Mouse (Mus musculus): Measurements from ENCODE around the gene Fstl4.

Gene Fstl4

GRCm38 (mm10) chr11:52910788-52911187 is 146.4 kb downstream of the Fstl4 start:
- in situ Hi-C loops (cut with MboI, MseI): no loop called here

- in situ Hi-C loops (cut with MboI, MseI): no loop called here
Measured at GRCm38 (mm10) chr11:52914431-52914830, 150.0 kb downstream of the Fstl4 start.

- in situ Hi-C loops (cut with MboI, MseI): no loop called here
Measured at GRCm38 (mm10) chr11:52915648-52916047, 151.2 kb downstream of the Fstl4 start.

GRCm38 (mm10) chr11:52919231-52919960 is 155.0 kb downstream of the Fstl4 start:
- in situ Hi-C loops (cut with MboI, MseI): no loop called here

GRCm38 (mm10) chr11:52924196-52924595 is 159.8 kb downstream of the Fstl4 start:
- in situ Hi-C loops (cut with MboI, MseI): loop anchor here in 1 of 2 experiments (10.0 kb wide), 1 partner anchor 801 kb away; the partner anchor contains the start of gene Il5

GRCm38 (mm10) chr11:52928321-52928720 is 163.9 kb downstream of the Fstl4 start:
- in situ Hi-C loops (cut with MboI, MseI): loop anchor here in 1 of 2 experiments (10.0 kb wide), 1 partner anchor 796 kb away; the partner anchor contains the start of gene Il5

GRCm38 (mm10) chr11:52939336-52940070 is 175.1 kb downstream of the Fstl4 start:
- in situ Hi-C loops (cut with MboI, MseI): loop anchor here in 1 of 2 experiments (5.0 kb wide), 1 partner anchor 1782 kb away; no protein-coding TSS in a partner anchor

- in situ Hi-C loops (cut with MboI, MseI): no loop called here
Measured at GRCm38 (mm10) chr11:52942967-52943366, 178.5 kb downstream of the Fstl4 start.

- in situ Hi-C loops (cut with MboI, MseI): no loop called here
Measured at GRCm38 (mm10) chr11:52954995-52955394, 190.6 kb downstream of the Fstl4 start.

GRCm38 (mm10) chr11:52968809-52969208 is 204.4 kb downstream of the Fstl4 start:
- in situ Hi-C loops (cut with MboI, MseI): no loop called here

- in situ Hi-C loops (cut with MboI, MseI): loop anchor here in 1 of 2 experiments (10.0 kb wide), 1 partner anchor 346 kb away; no protein-coding TSS in a partner anchor
Measured at GRCm38 (mm10) chr11:52970396-52970795, 206.0 kb downstream of the Fstl4 start.

- in situ Hi-C loops (cut with MboI, MseI): no loop called here
Measured at GRCm38 (mm10) chr11:52986986-52987385, 222.6 kb downstream of the Fstl4 start.

- in situ Hi-C loops (cut with MboI, MseI): no loop called here
Measured at GRCm38 (mm10) chr11:52994688-52995087, 230.3 kb downstream of the Fstl4 start.

- in situ Hi-C loops (cut with MboI, MseI): no loop called here
Measured at GRCm38 (mm10) chr11:52996434-52997093, 232.1 kb downstream of the Fstl4 start.

- in situ Hi-C loops (cut with MboI, MseI): no loop called here
Measured at GRCm38 (mm10) chr11:52997421-52997820, 233.0 kb downstream of the Fstl4 start.

- in situ Hi-C loops (cut with MboI, MseI): no loop called here
Measured at GRCm38 (mm10) chr11:53000226-53000625, 235.8 kb downstream of the Fstl4 start.

GRCm38 (mm10) chr11:53003361-53003760 is 238.9 kb downstream of the Fstl4 start:
- in situ Hi-C loops (cut with MboI, MseI): no loop called here

GRCm38 (mm10) chr11:53003811-53004210 is 239.4 kb downstream of the Fstl4 start:
- in situ Hi-C loops (cut with MboI, MseI): no loop called here

GRCm38 (mm10) chr11:53009597-53009996 is 245.2 kb downstream of the Fstl4 start:
- in situ Hi-C loops (cut with MboI, MseI): no loop called here

GRCm38 (mm10) chr11:53011996-53012505 is 247.6 kb downstream of the Fstl4 start:
- in situ Hi-C loops (cut with MboI, MseI): no loop called here

GRCm38 (mm10) chr11:53013906-53014305 is 249.5 kb downstream of the Fstl4 start:
- in situ Hi-C loops (cut with MboI, MseI): no loop called here
